ENCODE assay signal across 17 mouse cellular contexts in genomic region chr2:35070275-35070674, GRCm38 (mm10). TPM values are rescaled to one million over a fixed set of nuclear protein-coding genes. Genes with fewer than 3 reads are reported as not detected.
"Had no signal": no experiment of that assay in that cellular context is flagged by ENCODE, and none has a peak within 500 bp of the region (broad histone marks: within the 10 kb centered on the region; RNA-seq: fewer than 3 reads in every experiment).

No protein-coding gene starts in this region.

- H3K4me3 ChIP-seq: lung, embryonic 15.5 days; megakaryocyte, embryonic 14.5 days; midbrain, embryonic 13.5 days; midbrain, embryonic 15.5 days; neural tube, embryonic 12.5 days; stomach, embryonic 15.5 days had no signal

- ATAC-seq: midbrain, embryonic 13.5 days; midbrain, embryonic 15.5 days had no signal

- H3K9me3 ChIP-seq: lung, embryonic 15.5 days; midbrain, embryonic 15.5 days; neural tube, embryonic 12.5 days; stomach, embryonic 15.5 days had no signal

- H3K9ac ChIP-seq: liver, postnatal 0 days; lung, embryonic 15.5 days; midbrain, embryonic 13.5 days; midbrain, embryonic 15.5 days; neural tube, embryonic 12.5 days; stomach, embryonic 15.5 days had no signal

- H3K27me3 ChIP-seq: lung, embryonic 15.5 days; midbrain, embryonic 13.5 days; midbrain, embryonic 15.5 days; neural tube, embryonic 12.5 days; stomach, embryonic 15.5 days had no signal

- H3K27ac ChIP-seq: lung, embryonic 15.5 days; macrophage; midbrain, embryonic 13.5 days; midbrain, embryonic 15.5 days; neural tube, embryonic 12.5 days; stomach, embryonic 15.5 days; stomach, postnatal 0 days had no signal

- H3K4me2 ChIP-seq: lung, embryonic 15.5 days; midbrain, embryonic 11.5 days; midbrain, embryonic 13.5 days; midbrain, embryonic 15.5 days; neural tube, embryonic 12.5 days; stomach, embryonic 15.5 days had no signal

- H3K36me3 ChIP-seq: lung, embryonic 15.5 days; midbrain, embryonic 13.5 days; midbrain, embryonic 15.5 days; neural tube, embryonic 12.5 days; stomach, embryonic 15.5 days had no signal

- H3K4me1 ChIP-seq: lung, embryonic 15.5 days; midbrain, embryonic 13.5 days; midbrain, embryonic 15.5 days; neural tube, embryonic 12.5 days; stomach, embryonic 15.5 days had no signal

- DNase-seq: liver, postnatal 0 days; lung, adult 2 months; lung, postnatal 10 days; right cerebral cortex, postnatal 14 days; thymus, adult 2 months; thymus, postnatal 25 days; thymus, postnatal 4 days had no signal

RNA-seq across cellular contexts. Expression of gene Hc, which starts 9.0 kb away (rescaled TPM):
- polyA plus RNA-seq: macrophage; spleen, adult 2 months had no signal

RNA-seq across cellular contexts. Expression of gene AI182371, which starts 31.1 kb away (rescaled TPM):
- polyA plus RNA-seq: midbrain, embryonic 11.5 days had no signal
